Mouse (Mus musculus) embryonic facial prominence, embryonic 11.5 days (tissue): Measurements from ENCODE around the gene Tgfbrap1. TPM values are rescaled to one million over a fixed set of nuclear protein-coding genes. Genes with fewer than 3 reads are reported as not detected.

Source experiments
- ATAC-seq: fragments of 200-750 bp; cut with Nextera tagmentation; replicated peaks from 2 replicates; pipeline ENCODE4 v1.8.0; 2017; ENCODE audit warnings: low read depth; ENCODE audit not compliant: insufficient number of reproducible peaks, low FRiP score, low TSS enrichment
- DNase-seq: peaks from one replicate; pipeline ENCODE4 v3.0.0-alpha.2; 2015; ENCODE audit warnings: low spot score
- H3K27ac ChIP-seq: fragments of 300-500 bp; sonication (generic); replicated peaks from 2 replicates; pipeline ENCODE4 v1.5.1; 2014; ENCODE audit warnings: mild to moderate bottlenecking, low read depth, low read length, control low read depth
- H3K27me3 ChIP-seq: fragments of 300-500 bp; sonication (generic); 2 replicates; pipeline ENCODE4 v1.6.1; 2014; ENCODE audit warnings: mild to moderate bottlenecking, low read length, moderate library complexity, mixed read lengths; ENCODE audit not compliant: control insufficient read depth, insufficient read depth
- H3K36me3 ChIP-seq: fragments of 300-500 bp; sonication (generic); replicated peaks from 2 replicates; pipeline ENCODE4 v1.6.1; 2014; ENCODE audit warnings: low read depth, mild to moderate bottlenecking, low read length, moderate library complexity, mixed read lengths; ENCODE audit not compliant: control insufficient read depth, insufficient read depth
- H3K4me1 ChIP-seq: fragments of 300-500 bp; sonication (generic); 2 replicates; pipeline ENCODE4 v1.6.1; 2014; ENCODE audit warnings: low read length, mixed read lengths; ENCODE audit not compliant: control insufficient read depth, insufficient read depth
- H3K4me2 ChIP-seq: fragments of 300-500 bp; sonication (generic); 2 replicates; pipeline ENCODE4 v1.6.1; 2014; ENCODE audit warnings: low read depth, mild to moderate bottlenecking, control low read depth, low read length, moderate library complexity
- H3K4me3 ChIP-seq: fragments of 300-500 bp; sonication (generic); 2 replicates; pipeline ENCODE4 v1.5.1; 2014; ENCODE audit warnings: low read depth, low read length, control low read depth
- H3K9ac ChIP-seq: fragments of 300-500 bp; sonication (generic); replicated peaks from 2 replicates; pipeline ENCODE4 v1.6.1; 2014; ENCODE audit warnings: mild to moderate bottlenecking, control low read depth, low read length
- H3K9me3 ChIP-seq: fragments of 300-500 bp; sonication (generic); replicated peaks from 2 replicates; pipeline ENCODE4 v1.6.1; 2016; ENCODE audit warnings: mild to moderate bottlenecking, low read length, inconsistent platforms, mixed read lengths; ENCODE audit not compliant: control insufficient read depth
- WGBS: fragments of 180-500 bp; shearing (Covaris S2); extraction: QIAGEN DNeasy Blood & Tissue Kit; methylation state at CpG from one replicate; pipeline ENCODE4 v1.1.7; 2014; 5-methylcytosine and 5-hydroxymethylcytosine counted together
- polyA plus RNA-seq: library from polyadenylated mRNA; unstranded; fragments of >200 nt; fragmentation: Nextera tagmentation; extraction: Ambion mirVana; gene quantifications from 2 replicates; pipeline ENCODE4 v1.2.1, GENCODE M21; 2014

Tgfbrap1 gene
- polyA plus RNA-seq, 1 experiment from 2014 or later = 12.1 TPM

DNA sequence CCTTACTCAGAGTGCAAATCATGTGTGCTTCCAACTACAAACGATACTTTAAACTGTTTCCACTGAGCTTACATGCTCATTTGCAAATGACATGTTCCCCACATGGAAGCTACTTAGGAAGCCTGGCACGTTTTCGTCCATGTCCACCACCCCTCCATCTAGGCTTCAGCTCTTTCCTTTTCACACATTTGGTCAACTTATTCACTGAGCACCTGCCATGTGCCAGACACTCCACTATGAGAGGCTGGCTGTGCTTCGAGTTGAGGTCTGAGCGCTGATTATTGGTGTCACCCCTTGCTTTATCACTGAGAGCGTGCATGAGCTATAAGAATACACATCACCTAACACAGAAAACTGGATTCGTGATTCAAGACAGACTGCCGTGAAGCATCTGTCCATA lies 26.4 kb downstream of the Tgfbrap1 start:
- no peaks in the 10 kb centered on the region for H3K4me1 ChIP-seq
- H3K36me3 ChIP-seq = no peaks in the 10 kb centered on the region
- H3K9ac ChIP-seq = no peak overlapping the region
- ATAC-seq (no peak), DNase-seq (no peak)
- no peak overlapping the region for H3K4me2 ChIP-seq
- WGBS = 95% methylated on average over 8 of the region's 8 CpGs
- no peaks in the 10 kb centered on the region for H3K27me3 ChIP-seq
- H3K27ac ChIP-seq = no peak overlapping the region
- H3K9me3 ChIP-seq = no peaks in the 10 kb centered on the region
- H3K4me3 ChIP-seq = no peak overlapping the region

- H3K27me3 ChIP-seq = no peaks in the 10 kb centered on the region
- 83% methylated on average over 5 of the region's 5 CpGs for WGBS
- H3K4me3 ChIP-seq = no peak overlapping the region
- DNase-seq (no peak), ATAC-seq (no peak)
- no peaks in the 10 kb centered on the region for H3K36me3 ChIP-seq
- no peak overlapping the region for H3K27ac ChIP-seq
- H3K9me3 ChIP-seq = no peaks in the 10 kb centered on the region
- H3K4me1 ChIP-seq = no peaks in the 10 kb centered on the region
- H3K9ac ChIP-seq = no peak overlapping the region
- H3K4me2 ChIP-seq = no peak overlapping the region
Measured at GRCm38 (mm10) chr1:43070726-43071125, 27.7 kb downstream of the Tgfbrap1 start.

DNA sequence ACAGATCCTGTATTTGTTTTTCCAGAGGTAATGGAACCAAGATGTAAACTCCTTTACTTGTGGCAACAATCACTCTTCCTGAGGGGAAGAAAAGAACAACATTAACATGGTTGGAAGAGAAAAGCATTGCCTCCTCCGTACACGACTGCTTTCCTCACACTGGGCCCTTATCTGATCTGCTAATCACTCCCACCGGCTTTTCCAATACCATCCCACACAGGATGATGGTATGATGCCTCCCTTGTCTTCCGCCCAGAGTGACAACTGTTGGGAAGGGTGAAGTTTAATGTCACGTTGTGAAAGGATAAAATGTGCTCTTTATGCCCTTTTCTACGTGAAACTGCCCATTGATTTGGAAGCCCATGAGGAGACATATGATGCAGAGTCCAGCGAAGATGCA lies 30.9 kb downstream of the Tgfbrap1 start:
- no peak overlapping the region for H3K27ac ChIP-seq
- H3K36me3 ChIP-seq = no peaks in the 10 kb centered on the region
- no peak overlapping the region for H3K4me3 ChIP-seq
- 70% methylated on average over 7 of the region's 7 CpGs for WGBS
- no peak for ATAC-seq
- no peaks in the 10 kb centered on the region for H3K27me3 ChIP-seq
- H3K9ac ChIP-seq = no peak overlapping the region
- H3K9me3 ChIP-seq = no peaks in the 10 kb centered on the region
- H3K4me2 ChIP-seq = no peak overlapping the region
- DNase-seq = no peak
- H3K4me1 ChIP-seq = no peaks in the 10 kb centered on the region

GRCm38 (mm10) chr1:43066573-43066972 lies 31.9 kb downstream of the Tgfbrap1 start:
- Histone ChIP-seq H3K9ac (no peak overlapping the region), H3K27me3 (no peaks in the 10 kb centered on the region), H3K27ac (no peak overlapping the region), H3K4me1 (no peaks in the 10 kb centered on the region), H3K36me3 (no peaks in the 10 kb centered on the region), H3K9me3 (no peaks in the 10 kb centered on the region), H3K4me3 (no peak overlapping the region), H3K4me2 (no peak overlapping the region)
- no peak for ATAC-seq
- no peak for DNase-seq
- WGBS = 81% methylated on average over 8 of the region's 8 CpGs

DNA sequence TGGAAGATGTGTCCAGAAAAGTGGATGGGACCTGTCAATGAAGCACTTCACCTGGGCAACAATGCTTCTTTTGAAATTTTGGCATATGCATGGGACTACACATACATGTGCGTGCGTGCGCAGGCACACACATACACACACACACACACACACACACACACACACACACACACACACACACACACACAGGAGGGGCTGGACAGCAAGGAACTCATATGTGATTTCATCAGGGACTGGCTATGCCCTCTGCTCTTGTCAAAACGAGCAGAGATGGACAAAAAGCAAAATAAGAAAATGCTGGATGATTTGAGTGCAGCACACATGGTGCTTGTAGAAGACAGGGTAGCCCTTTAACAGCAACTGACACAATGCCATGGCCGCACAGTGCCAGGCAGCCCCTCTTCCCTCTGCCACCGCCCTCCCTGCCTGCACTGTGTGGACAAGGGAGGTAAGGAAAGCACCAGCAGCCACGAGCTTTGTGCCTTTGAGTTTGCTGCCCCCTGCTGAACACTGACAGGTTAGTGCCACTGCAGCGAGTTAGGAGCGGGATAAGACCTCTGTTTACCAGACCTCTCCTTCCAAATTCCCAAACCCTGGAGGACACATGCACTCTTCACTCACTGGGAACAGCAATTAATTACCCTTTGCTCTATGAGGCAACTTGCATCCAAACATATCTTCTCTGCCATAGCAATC lies 32.7 kb downstream of the Tgfbrap1 start:
- WGBS = 51% methylated on average over 9 of the region's 9 CpGs
- Histone ChIP-seq H3K27ac (no peak overlapping the region), H3K9ac (no peak overlapping the region), H3K9me3 (no peaks in the 10 kb centered on the region), H3K4me1 (no peaks in the 10 kb centered on the region), H3K4me3 (no peak overlapping the region), H3K27me3 (no peaks in the 10 kb centered on the region), H3K36me3 (no peaks in the 10 kb centered on the region), H3K4me2 (no peak overlapping the region)
- ATAC-seq (peak; percentile 93), DNase-seq (peak; percentile 84)

- Histone ChIP-seq H3K9ac (no peak overlapping the region), H3K9me3 (no peaks in the 10 kb centered on the region), H3K36me3 (no peaks in the 10 kb centered on the region; the same call in none of the 2 replicates), H3K4me1 (no peaks in the 10 kb centered on the region), H3K4me3 (no peak overlapping the region), H3K27ac (no peak overlapping the region), H3K4me2 (no peak overlapping the region), H3K27me3 (no peaks in the 10 kb centered on the region)
- 89% methylated on average over 5 of the region's 5 CpGs for WGBS
- ATAC-seq = no peak
- DNase-seq = no peak
Measured at GRCm38 (mm10) chr1:43051903-43052302, 46.5 kb downstream of the Tgfbrap1 start.

DNA sequence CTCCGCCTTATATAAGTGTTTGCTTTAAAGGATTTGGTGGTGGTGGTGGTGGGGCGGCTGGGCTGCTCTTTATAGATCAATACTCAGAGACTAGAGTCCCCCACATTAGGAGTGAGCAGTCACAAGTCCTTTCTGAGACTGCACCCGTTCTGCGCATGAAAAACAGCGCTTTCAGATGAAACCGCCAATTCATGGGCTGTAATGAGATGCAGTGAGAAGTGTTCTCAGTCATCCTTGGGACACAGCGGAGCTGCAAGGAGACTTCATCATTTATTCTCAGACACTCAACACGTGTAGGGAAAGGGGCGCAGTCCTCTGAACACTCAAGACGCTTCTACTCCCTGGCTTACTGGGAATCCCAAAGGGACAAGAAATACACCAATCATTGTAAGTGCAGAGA lies 50.6 kb downstream of the Tgfbrap1 start:
- DNase-seq (no peak), ATAC-seq (no peak)
- H3K4me1 ChIP-seq = no peaks in the 10 kb centered on the region
- no peaks in the 10 kb centered on the region; the same call in 1 of the 2 replicates for H3K36me3 ChIP-seq
- no peak overlapping the region for H3K4me3 ChIP-seq
- WGBS = 89% methylated on average over 10 of the region's 10 CpGs
- H3K27ac ChIP-seq = no peak overlapping the region
- no peaks in the 10 kb centered on the region for H3K9me3 ChIP-seq
- no peak overlapping the region for H3K9ac ChIP-seq
- H3K4me2 ChIP-seq = no peak overlapping the region
- no peaks in the 10 kb centered on the region for H3K27me3 ChIP-seq

- Histone ChIP-seq H3K36me3 (no peaks in the 10 kb centered on the region), H3K4me1 (no peaks in the 10 kb centered on the region), H3K27me3 (no peaks in the 10 kb centered on the region), H3K9ac (no peak overlapping the region), H3K4me2 (no peak overlapping the region), H3K4me3 (no peak overlapping the region), H3K27ac (no peak overlapping the region), H3K9me3 (no peaks in the 10 kb centered on the region)
- ATAC-seq (no peak), DNase-seq (no peak)
- 86% methylated on average over 2 of the region's 2 CpGs for WGBS
Measured at GRCm38 (mm10) chr1:43046990-43047389, 51.4 kb downstream of the Tgfbrap1 start.
